Mouse (Mus musculus): ENCODE results near the gene Plcl1. TPM values are rescaled to one million over a fixed set of nuclear protein-coding genes. Genes with fewer than 3 reads are reported as not detected.
A peak's percentile ranks its signal among the peaks of the same experiment; 100 is the strongest.

Gene Plcl1
- total RNA-seq, 2 experiments from 2014 or later, result 32.0 to 34.7 TPM

- Histone ChIP-seq H3K4me3 (no peak overlapping the region), H3K27ac (no peak overlapping the region)
- DNase-seq (ENCODE audit: low spot score in 2 of 2), result no peak
- TF ChIP-seq CTCF (conservative IDR thresholded peaks at IDR 0.05), result no peak
Observed at GRCm38 (mm10) chr1:55763171-55763570, 357.4 kb downstream of the Plcl1 start.

- H3K27ac ChIP-seq, result no peak overlapping the region
- DNase-seq (ENCODE audit: low spot score in 2 of 2), result no peak
- TF ChIP-seq CTCF (conservative IDR thresholded peaks at IDR 0.05), result no peak
- no peak overlapping the region for H3K4me3 ChIP-seq
Observed at GRCm38 (mm10) chr1:55766743-55767142, 361.0 kb downstream of the Plcl1 start.

GRCm38 (mm10) chr1:55770072-55770785 lies 364.5 kb downstream of the Plcl1 start:
- no peak for TF ChIP-seq CTCF (conservative IDR thresholded peaks at IDR 0.05)
- Histone ChIP-seq H3K27ac (no peak overlapping the region), H3K4me3 (no peak overlapping the region)
- no peak for DNase-seq (ENCODE audit: low spot score in 2 of 2)

- H3K4me3 ChIP-seq, result no peak overlapping the region
- DNase-seq (ENCODE audit: low spot score in 2 of 2), result peak; percentile 42 to 60
Observed at GRCm38 (mm10) chr1:55792817-55793216, 387.1 kb downstream of the Plcl1 start.

More at GRCm38 (mm10) chr1:55792817-55793216, 387.1 kb downstream of the Plcl1 start:
- TF ChIP-seq CTCF (conservative IDR thresholded peaks at IDR 0.05), result no peak
- no peak overlapping the region; the same call in 1 of the 2 replicates for H3K27ac ChIP-seq

Other genes with a start within 250 kb of the Plcl1 start
- 10 to 100 TPM; 32.2 to 35.8 TPM for gene Rftn2, start 179.1 kb upstream of the Plcl1 start, total RNA-seq (2021)
- gene Mars2, start 168.7 kb upstream of the Plcl1 start, total RNA-seq (2021), result 1 to 10 TPM; 8.8 to 9.5 TPM
- 1 to 10 TPM in 1 of 2 experiments, under 1 TPM in 1; 0.83 to 1.2 TPM for gene Boll, start 42.5 kb upstream of the Plcl1 start, total RNA-seq (2021)